Mouse (Mus musculus): ENCODE measurements around the gene Rnf169.
"Not testable (repeated sequence)": the region's sequence is repeated elsewhere in the genome, so short reads cannot be mapped to it uniquely, and the experiment has no call there.

- TF ChIP-seq CTCF (IDR thresholded peaks at IDR 0.05; ENCODE audit: borderline replicate concordance, insufficient read depth, low read depth, low read length); POLR2A (IDR thresholded peaks at IDR 0.05; ENCODE audit: borderline replicate concordance, insufficient read depth, low read length): not testable (repeated sequence)
Observed at GRCm38 (mm10) chr7:99960571-99960970, 19.7 kb downstream of the Rnf169 start.
